Mouse (Mus musculus) cerebellum, adult 18-20 months (tissue): ENCODE results near the gene Acot2.
"Not testable (repeated sequence)": the region's sequence is repeated elsewhere in the genome, so short reads cannot be mapped to it uniquely, and the experiment has no call there.

Experiments used
- DNase-seq, 2 experiments: peaks; one replicate each; pipeline ENCODE4 v3.0.0; 2021

The Acot2 gene

GRCm38 (mm10) chr12:83998341-83999107, 10.9 kb downstream of the Acot2 start:
- DNase-seq: no peak

DNA sequence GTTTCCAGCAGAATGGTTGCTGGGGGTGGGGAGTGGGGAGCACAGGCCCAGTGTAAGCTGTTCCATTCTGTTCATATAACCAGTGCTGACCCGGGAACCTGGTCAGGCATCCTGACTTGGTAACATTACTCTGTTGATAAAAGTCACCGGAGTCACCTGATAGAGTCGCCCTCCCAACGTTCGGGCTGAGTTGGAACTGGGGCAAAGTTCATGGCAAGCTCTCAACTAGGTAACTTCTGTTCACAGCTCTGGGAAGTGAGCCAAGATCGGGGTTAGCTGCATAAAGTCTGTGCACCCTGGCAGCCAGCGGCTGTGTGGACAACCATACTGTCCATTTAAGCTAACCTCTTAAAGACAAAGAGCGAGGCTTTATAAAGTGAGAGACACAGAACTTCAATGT, 11.6 kb downstream of the Acot2 start:
- not testable (repeated sequence) for DNase-seq

DNA sequence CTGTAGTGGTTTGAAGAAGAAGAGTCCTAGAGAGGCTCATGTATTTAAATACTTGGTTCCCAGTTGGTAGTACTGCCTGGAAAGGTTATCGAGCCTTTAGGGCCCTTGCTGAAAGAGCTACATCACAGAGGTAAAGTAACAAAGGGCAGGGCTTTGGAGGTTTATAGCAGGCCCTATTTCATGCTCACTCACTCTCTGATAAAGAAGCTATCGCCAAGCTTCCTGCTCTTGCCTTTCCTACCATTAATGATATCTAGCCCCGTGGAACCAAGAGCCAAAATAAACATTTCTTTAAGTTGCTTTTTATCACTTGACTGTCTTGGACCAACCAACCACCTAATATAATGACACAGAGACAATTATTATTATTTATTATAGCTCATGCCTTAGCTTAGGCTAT, 12.8 kb downstream of the Acot2 start:
- no peak for DNase-seq

DNA sequence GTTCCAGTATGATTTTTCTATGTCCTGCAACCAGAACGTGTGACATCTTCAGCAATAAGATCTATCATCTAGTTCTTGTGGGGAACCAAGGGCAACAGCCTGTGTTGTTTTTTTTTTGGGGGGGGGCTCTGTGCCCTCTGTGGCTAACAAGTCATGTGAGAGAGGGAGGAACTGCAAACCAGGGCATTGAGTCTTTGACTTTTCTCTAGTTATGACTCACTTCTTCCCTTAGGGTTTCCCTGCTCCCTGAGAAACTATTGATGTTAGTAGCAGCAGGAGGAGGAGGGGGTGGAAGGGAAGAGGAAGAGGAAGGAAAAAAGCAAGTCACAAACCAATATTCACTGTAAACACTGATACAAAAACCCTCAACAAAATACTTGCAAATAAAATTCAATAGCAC, 16.2 kb downstream of the Acot2 start:
- no peak for DNase-seq

DNA sequence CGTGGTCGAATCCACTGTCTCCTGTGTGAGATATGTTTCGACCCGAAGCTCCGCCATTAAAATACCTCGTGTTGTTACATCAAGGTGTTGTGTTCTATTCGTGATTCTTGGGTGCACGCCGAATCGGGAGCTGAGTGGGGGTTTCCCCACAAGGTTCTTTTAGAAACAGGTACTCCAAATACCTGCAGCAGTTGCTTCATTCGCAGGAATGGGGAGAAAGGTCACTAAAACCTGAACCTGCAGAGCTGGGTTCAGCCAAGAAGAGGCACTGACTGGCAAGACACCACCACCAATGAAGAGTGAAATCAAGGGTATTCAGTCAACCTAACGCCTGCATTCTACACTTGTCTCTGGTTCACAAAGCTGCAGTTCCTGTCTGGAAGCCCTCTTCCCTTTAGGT, 20.6 kb downstream of the Acot2 start:
- no peak for DNase-seq

GRCm38 (mm10) chr12:84008729-84009128, 21.1 kb downstream of the Acot2 start:
- DNase-seq: no peak

DNA sequence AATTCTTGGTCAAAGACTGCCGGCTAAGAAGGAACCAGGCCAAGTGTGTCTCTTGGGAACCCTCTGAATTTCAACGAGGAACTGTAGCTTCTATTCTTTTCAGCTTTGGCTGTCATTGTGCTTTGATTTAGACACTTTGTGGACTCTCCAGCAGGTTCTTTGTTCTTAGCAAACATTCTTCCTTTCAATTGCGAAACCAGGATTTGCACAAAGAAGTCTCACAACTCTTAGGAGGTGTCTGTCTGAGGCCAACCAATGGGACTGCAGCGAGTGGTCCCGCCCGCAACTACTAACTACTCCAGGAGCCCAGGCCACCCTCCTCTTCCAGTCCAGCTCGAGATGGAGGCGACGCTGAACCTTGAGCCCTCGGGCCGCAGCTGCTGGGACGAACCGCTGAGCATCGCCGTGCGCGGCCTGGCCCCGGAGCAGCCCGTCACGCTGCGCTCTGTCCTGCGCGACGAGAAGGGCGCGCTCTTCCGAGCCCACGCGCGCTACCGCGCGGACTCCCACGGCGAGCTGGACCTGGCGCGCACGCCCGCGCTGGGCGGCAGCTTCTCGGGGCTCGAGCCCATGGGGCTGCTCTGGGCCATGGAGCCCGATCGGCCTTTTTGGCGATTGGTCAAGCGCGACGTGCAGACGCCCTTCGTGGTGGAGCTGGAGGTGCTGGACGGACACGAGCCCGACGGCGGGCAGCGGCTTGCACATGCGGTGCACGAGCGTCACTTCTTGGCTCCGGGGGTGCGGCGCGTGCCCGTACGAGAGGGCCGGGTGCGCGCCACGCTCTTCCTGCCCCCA, 21.7 kb downstream of the Acot2 start, which contains the start of gene Acot1:
Gene Acot1 (plus strand): TSS at position 320 of the 795 bp plus-strand sequence.
- peak; percentile 47 to 55 for DNase-seq

DNA sequence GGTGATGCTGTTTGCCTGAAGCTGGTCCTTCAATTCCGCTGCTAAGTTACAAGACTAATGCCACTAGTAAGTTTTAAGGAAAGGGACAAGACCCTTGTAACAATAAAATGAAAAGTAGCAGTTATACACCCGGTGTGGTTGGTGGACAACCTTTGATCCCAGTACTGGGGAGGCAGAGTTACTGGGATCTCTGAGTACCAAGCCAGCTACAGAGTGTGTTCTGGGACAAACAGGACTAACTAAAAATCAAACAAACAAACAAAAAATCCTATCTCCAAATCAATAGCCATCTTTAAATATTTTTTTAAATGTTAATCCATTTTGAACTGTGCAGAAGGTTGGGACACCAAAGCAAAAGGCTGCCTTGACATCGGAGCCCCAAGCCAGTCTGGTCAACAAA, 22.5 kb downstream of the Acot2 start:
- no peak for DNase-seq

- peak; percentile 73 to 83 for DNase-seq
Measured at GRCm38 (mm10) chr12:84011251-84012040, 23.8 kb downstream of the Acot2 start.

GRCm38 (mm10) chr12:84013130-84013529, 25.5 kb downstream of the Acot2 start:
- DNase-seq: no peak

GRCm38 (mm10) chr12:84013701-84014100, 26.0 kb downstream of the Acot2 start:
- no peak for DNase-seq

DNA sequence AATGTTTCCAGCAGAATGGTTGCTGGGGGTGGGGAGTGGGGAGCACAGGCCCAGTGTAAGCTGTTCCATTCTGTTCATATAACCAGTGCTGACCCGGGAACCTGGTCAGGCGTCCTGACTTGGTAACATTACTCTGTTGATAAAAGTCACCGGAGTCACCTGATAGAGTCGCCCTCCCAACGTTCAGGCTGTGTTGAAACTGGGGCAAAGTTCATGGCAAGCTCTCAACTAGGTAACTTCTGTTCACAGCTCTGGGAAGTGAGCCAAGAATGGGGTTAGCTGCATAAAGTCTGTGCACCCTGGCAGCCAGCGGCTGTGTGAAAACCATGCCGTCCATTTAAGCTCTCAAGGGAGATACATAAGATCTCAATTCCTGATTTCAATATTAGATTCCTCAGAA, 32.9 kb downstream of the Acot2 start:
- DNase-seq: not testable (repeated sequence)

DNA sequence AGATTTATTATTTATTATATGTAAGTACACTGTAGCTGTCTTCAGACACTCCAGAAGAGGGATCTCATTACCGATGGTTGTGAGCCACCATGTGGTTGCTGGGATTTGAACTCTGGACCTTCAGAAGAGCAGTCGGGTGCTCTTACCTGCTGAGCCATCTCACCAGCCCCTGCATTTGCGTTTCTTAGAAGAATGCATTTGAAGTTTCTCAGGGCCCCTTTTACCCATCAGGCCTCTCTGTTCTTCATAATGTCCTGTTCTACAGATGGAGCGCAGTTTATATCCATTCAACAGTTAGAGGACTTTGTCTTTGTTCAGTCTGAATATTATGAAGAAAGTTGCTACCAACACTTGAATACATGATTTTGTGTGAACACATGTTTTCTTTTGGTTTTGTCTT, 34.6 kb downstream of the Acot2 start:
- DNase-seq: not testable (repeated sequence)

GRCm38 (mm10) chr12:84023052-84023745, 35.5 kb downstream of the Acot2 start:
- DNase-seq: no peak

- no peak for DNase-seq
Measured at GRCm38 (mm10) chr12:84025888-84026287, 38.2 kb downstream of the Acot2 start.

DNA sequence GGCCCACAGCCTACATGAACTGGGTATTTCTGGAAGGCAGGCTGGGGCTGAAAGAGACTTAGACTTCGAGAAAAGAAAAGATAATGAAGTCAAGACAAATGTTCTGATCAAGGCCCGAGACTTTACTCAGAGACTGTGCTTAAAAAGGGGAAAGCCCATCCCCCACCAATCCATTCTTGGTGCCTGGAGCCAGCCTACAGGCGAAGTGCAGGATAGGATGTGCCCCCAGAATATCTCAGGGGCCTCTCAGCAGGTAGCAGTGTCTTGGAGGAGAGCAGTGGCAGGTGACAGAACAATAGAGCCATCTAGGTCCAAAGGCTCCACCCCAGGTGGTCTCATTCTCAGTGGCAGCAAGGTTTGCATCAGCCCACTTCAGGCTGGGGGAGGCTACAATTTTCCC, 40.7 kb downstream of the Acot2 start:
- DNase-seq: not testable (repeated sequence)

GRCm38 (mm10) chr12:84029043-84029442, 41.4 kb downstream of the Acot2 start:
- DNase-seq: not testable (repeated sequence)

- DNase-seq: peak; percentile 82 to 83
Measured at GRCm38 (mm10) chr12:84030659-84031332, 43.1 kb downstream of the Acot2 start.

DNA sequence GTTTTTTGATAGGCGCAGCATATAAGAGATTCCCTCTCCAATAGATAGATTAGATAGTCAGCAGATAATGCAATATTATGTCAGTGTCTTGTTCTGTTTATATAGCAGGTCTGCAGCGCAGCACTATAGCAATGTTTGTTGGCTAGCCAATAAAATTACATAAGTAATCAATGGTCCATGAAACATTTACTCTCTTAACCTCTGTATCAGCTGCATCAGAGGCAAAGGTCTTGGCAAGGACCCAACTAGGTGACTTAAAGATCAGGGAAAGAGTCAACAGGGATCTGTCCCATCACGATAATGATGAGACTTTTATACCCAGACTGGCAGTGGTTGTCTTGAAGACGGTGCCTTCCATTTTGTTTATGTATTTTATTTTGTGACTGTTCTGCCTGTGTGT, 45.2 kb downstream of the Acot2 start:
- DNase-seq: no peak

- not testable (repeated sequence) for DNase-seq
Measured at GRCm38 (mm10) chr12:84033302-84033701, 45.6 kb downstream of the Acot2 start.

GRCm38 (mm10) chr12:84034108-84034507, 46.4 kb downstream of the Acot2 start:
- no peak for DNase-seq

DNA sequence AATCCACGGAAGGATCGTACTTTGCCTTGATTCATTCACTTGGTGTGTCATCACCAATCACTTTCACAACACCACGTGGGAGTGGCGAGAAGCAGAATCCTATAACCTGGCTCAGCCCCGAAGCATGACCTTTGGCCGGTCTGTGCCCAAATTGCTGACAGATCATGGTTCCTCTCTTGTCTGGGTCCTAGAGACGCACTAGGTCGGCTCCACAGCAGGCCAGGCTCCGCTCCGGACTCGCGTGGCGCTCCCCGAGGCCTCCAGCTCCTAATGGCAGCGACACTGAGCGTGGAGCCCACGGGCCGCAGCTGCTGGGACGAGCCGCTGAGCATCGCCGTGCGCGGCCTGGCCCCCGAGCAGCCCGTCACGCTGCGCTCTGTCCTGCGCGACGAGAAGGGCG, 50.6 kb downstream of the Acot2 start, which contains the start of gene Acot4:
Gene Acot4 (plus strand): TSS at position 139 of the 400 bp plus-strand sequence.
- DNase-seq: peak in 1 of 2 experiments; percentile 17
